Mouse (Mus musculus) forebrain, embryonic 13.5 days (tissue): ENCODE data around the gene Kansl1. TPM values are rescaled to one million over a fixed set of nuclear protein-coding genes. Genes with fewer than 3 reads are reported as not detected.
A peak's percentile ranks its signal among the peaks of the same experiment; 100 is the strongest.

Experiments
- ATAC-seq: fragments of 200-750 bp; cut with Nextera tagmentation; 2 replicates; pipeline ENCODE4 v1.8.0; 2017
- H3K27ac ChIP-seq: fragments of 300-500 bp; sonication (generic); 2 replicates; pipeline ENCODE4 v1.5.1; 2015; ENCODE audit warnings: inconsistent platforms, mild to moderate bottlenecking, moderate library complexity
- H3K27me3 ChIP-seq: fragments of 300-500 bp; sonication (generic); 2 replicates; pipeline ENCODE4 v1.6.1; 2015; ENCODE audit warnings: mild to moderate bottlenecking, inconsistent platforms
- H3K36me3 ChIP-seq: fragments of 300-500 bp; sonication (generic); 2 replicates; pipeline ENCODE4 v1.6.1; 2015; ENCODE audit warnings: mild to moderate bottlenecking, inconsistent platforms; ENCODE audit not compliant: poor library complexity, severe bottlenecking
- H3K4me1 ChIP-seq: fragments of 300-500 bp; sonication (generic); 2 replicates; pipeline ENCODE4 v1.6.1; 2015; ENCODE audit warnings: inconsistent platforms
- H3K4me2 ChIP-seq: fragments of 300-500 bp; sonication (generic); 2 replicates; pipeline ENCODE4 v1.6.1; 2015; ENCODE audit warnings: inconsistent platforms, mild to moderate bottlenecking, moderate library complexity
- H3K4me3 ChIP-seq: fragments of 300-500 bp; sonication (generic); 2 replicates; pipeline ENCODE4 v1.5.1; 2015; ENCODE audit warnings: mild to moderate bottlenecking, inconsistent platforms
- H3K9ac ChIP-seq: fragments of 300-500 bp; sonication (generic); 2 replicates; pipeline ENCODE4 v1.6.1; 2015; ENCODE audit warnings: mild to moderate bottlenecking, inconsistent platforms
- H3K9me3 ChIP-seq: fragments of 300-500 bp; sonication (generic); replicated peaks from 2 replicates; pipeline ENCODE4 v1.6.1; 2016; ENCODE audit warnings: inconsistent platforms
- WGBS: fragments of 180-500 bp; shearing (Covaris S2); methylation state at CpG from one replicate; pipeline ENCODE4 v1.1.7; 2015; 5-methylcytosine and 5-hydroxymethylcytosine counted together
- polyA plus RNA-seq: library from polyadenylated mRNA; unstranded; fragments of >200 nt; fragmentation: Nextera tagmentation; extraction: Ambion mirVana; gene quantifications from 2 replicates; pipeline ENCODE4 v1.2.1, GENCODE M21; 2015

Gene Kansl1
- polyA plus RNA-seq, 1 experiment from 2014 or later, result 26.1 TPM

DNA sequence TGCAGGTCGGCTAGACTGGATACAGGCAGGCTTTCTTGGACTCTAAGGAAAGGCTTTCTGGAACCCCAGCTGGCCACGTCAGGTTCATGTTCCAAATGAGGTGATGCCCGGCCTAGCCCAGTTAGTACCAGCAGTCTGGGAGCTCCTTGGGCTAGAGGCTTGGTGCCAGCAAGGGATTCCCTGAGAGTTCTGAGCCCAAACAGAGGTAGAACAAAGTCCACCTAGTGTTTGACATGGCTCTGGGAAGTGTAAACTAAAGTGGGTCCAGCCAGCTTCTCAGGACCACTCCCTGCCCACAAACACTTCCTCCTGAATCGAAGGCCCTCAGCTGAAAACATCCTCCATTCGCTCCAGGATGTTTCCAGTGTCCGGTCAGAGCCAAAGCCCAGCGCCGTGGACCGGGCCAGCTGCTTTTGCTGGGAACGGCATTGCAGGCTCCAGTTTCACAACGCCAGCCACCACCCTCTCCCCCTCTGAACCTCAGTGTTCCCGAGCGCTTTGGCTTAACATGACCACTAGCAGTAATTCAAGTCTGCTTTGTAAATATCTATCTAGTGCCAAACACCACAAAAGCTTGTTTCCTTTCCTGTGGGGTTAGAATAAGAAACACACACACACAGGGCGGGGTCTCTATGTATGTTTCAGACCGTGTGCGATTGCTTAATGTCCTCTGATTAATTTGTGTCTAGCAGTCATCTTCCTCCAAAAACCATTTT, 151.8 kb downstream of the Kansl1 start:
- Histone ChIP-seq H3K4me1 (peaks cover 17% of the 10 kb centered on the region), H3K36me3 (peaks cover 14% of the 10 kb centered on the region), H3K9me3 (no peaks in the 10 kb centered on the region), H3K9ac (no peak overlapping the region), H3K27me3 (0 out of 2 replicates have a peak, but pooled peaks cover 5% of the 10 kb centered on the region), H3K27ac (no peak overlapping the region), H3K4me3 (no peak overlapping the region), H3K4me2 (no peak overlapping the region)
- ATAC-seq, result no peak
- 77% methylated on average over 16 of the region's 16 CpGs for WGBS

DNA sequence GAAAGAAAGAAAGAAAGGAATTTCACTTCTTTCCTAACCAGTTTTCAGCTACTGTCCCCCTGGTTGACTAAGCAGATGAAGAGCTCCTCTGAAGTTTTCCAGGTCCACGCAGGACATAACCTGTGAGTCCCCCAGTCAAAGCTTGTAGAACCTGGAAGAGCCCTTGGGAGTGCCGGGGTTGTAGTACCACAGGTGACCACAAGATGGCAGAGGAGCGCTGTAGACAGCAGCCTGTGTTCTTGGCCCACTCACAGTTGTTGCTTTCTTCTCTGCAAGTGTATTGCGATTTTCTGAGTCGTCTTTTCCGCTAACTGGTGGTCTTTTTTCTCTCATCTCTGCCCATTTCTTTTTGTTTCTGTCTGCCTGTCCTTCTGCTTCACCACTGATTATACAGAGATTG, 153.0 kb downstream of the Kansl1 start:
- Histone ChIP-seq H3K36me3 (peaks cover 18% of the 10 kb centered on the region), H3K4me2 (no peak overlapping the region), H3K9ac (no peak overlapping the region), H3K27me3 (peaks cover 14% of the 10 kb centered on the region; the same call in 1 of the 2 replicates), H3K4me1 (peaks cover 17% of the 10 kb centered on the region), H3K9me3 (no peaks in the 10 kb centered on the region), H3K4me3 (no peak overlapping the region), H3K27ac (no peak overlapping the region)
- peak; percentile 61; the same call in 1 of the 2 replicates for ATAC-seq
- WGBS, result 5% methylated on average over 6 of the region's 6 CpGs

DNA sequence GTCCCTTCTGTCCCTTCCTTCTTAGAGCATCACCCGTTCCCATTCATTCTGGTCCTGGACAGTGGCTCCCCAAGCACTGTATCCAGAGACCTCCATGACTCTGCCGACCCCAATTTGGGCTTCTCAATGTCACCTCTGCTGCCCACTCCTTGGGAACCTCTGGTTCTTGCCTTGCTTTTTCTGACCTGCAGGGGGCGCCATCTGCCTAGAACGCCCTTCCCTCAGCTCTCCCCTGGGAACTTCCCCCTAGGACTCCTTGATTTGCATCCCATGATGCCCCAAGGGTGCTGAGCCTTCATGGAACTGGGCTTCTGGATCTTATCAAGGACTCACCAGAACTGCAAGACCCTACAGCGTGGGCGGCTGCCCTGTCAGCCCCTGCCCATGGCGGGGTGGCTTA, 157.0 kb downstream of the Kansl1 start:
- no peak for ATAC-seq
- H3K9me3 ChIP-seq, result no peaks in the 10 kb centered on the region
- 72% methylated on average over 7 of the region's 7 CpGs for WGBS
- no peaks in the 10 kb centered on the region for H3K4me1 ChIP-seq
- no peak overlapping the region for H3K4me2 ChIP-seq
- H3K4me3 ChIP-seq, result no peak overlapping the region
- H3K36me3 ChIP-seq, result peaks cover 18% of the 10 kb centered on the region
- H3K27ac ChIP-seq, result no peak overlapping the region
- peaks cover 28% of the 10 kb centered on the region for H3K27me3 ChIP-seq
- H3K9ac ChIP-seq, result no peak overlapping the region

DNA sequence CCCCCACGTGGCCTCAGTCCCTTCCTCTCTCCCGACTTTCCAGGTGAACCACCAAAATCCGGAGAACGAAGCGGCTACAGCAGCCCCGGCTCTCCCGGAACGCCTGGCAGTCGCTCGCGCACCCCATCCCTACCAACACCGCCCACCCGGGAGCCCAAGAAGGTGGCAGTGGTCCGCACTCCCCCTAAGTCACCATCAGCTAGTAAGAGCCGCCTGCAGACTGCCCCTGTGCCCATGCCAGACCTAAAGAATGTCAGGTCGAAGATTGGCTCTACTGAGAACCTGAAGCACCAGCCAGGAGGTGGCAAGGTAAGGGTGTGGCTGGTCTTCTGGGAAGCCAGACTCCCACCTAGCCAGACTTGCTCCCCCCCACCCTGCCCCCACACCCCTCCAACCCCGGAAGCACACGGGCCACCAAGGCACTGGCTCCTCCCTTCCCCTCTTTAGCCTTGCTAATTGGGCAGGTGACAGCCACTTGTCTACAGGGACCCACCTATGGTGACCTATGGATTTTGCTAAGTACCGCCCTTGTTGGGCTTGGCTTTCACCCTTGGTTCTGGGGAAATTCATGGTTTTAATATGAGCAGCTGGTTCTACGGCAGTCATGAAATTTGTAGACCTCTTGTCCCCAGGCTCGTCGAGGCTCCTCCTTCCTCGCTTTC, 158.3 kb downstream of the Kansl1 start:
- Histone ChIP-seq H3K27me3 (peaks cover 28% of the 10 kb centered on the region), H3K36me3 (peaks cover 20% of the 10 kb centered on the region), H3K4me1 (no peaks in the 10 kb centered on the region), H3K9ac (no peak overlapping the region), H3K9me3 (no peaks in the 10 kb centered on the region), H3K4me2 (no peak overlapping the region), H3K4me3 (no peak overlapping the region), H3K27ac (no peak overlapping the region)
- WGBS, result 17% methylated on average over 23 of the region's 23 CpGs
- ATAC-seq, result no peak

DNA sequence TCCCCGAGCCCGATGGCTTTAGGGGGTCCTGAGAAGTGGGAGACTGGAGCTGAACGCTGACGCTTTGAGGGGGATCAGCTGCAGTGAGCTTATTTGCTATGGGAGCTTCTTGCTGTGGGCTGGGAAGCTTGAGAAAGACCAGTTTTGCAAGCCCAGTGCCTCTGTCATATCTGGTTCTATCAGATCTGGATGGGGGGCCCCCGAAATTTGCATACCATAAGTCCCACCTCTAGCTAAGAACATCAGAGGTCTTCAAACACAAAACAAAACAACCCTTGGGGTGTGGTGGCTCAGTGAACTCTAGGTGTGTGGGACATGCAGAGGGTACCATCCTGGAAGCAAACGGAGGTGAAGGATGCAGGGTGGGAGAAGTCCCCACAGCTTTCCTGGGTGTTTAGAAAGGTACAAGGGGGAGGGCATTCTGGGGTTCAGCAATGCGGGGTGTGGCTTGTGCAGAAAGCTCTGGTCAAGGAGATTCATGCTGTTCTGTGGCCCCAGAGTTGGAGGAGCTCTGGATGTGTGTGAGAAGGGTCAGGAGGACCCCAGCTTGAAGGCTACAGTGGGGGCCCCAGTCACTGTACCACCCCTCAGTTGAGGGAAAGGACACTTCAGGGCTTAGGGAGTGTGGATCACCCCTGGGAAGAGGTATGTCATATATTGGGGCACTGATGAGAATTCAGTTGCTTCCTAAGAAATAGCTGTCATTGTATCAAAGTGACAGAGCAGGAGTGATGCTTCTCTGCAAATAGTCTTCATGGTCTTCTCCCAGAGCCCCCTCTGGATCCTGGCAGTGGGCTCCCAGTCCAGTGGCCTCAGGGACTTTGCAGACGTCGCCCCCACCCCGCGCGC, 159.1 kb downstream of the Kansl1 start:
- WGBS, result 44% methylated on average over 12 of the region's 12 CpGs
- ATAC-seq, result no peak
- Histone ChIP-seq H3K9me3 (no peaks in the 10 kb centered on the region), H3K4me3 (no peak overlapping the region), H3K4me1 (no peaks in the 10 kb centered on the region), H3K27ac (no peak overlapping the region), H3K27me3 (peaks cover 28% of the 10 kb centered on the region), H3K4me2 (no peak overlapping the region), H3K9ac (no peak overlapping the region), H3K36me3 (peaks cover 24% of the 10 kb centered on the region)

DNA sequence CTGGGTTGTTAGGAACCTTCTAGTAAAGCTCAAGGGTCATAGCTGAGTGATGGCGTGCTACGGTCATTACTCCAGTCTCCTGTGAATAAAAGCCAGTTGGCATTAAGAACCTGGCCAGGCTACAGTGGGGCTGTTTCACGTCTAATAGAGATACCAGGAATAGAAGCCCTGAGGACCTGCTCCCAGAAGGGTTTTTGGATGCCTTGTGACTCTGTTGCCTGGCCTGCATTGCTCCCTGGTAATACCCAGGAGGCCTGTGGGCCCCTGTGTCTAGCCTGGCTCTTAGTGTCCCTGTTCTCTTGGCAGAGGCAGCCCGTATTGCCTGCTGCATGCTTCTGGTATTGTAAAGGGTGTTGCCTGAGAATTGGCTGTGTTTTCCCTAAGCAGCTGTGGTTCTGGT, 161.5 kb downstream of the Kansl1 start:
- Histone ChIP-seq H3K9ac (no peak overlapping the region), H3K27ac (no peak overlapping the region), H3K4me1 (peaks cover 5% of the 10 kb centered on the region; the same call in 1 of the 2 replicates), H3K4me3 (no peak overlapping the region), H3K4me2 (no peak overlapping the region), H3K9me3 (no peaks in the 10 kb centered on the region), H3K27me3 (peaks cover 28% of the 10 kb centered on the region), H3K36me3 (peaks cover 15% of the 10 kb centered on the region)
- WGBS, result 77% methylated on average over 4 of the region's 4 CpGs
- no peak for ATAC-seq

DNA sequence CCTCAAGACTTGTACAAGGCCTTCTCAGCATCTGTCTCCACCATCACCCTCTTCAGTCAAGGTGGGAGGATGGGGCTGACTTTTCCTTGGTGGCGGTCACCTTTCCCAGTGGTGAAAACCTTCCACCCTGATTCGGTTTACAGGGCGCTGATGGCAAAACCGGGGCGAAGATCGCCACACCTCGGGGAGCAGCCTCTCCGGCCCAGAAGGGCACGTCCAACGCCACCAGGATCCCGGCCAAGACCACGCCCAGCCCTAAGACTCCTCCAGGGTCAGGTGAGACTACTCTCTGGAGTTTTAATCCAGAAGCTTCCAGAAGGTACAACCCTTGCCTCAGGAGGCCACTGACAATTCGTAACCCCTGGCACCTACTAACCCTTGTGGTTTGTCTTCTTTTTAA, 162.2 kb downstream of the Kansl1 start:
- H3K9me3 ChIP-seq, result no peaks in the 10 kb centered on the region
- H3K9ac ChIP-seq, result no peak overlapping the region
- H3K4me2 ChIP-seq, result no peak overlapping the region
- no peak for ATAC-seq
- WGBS, result 94% methylated on average over 13 of the region's 13 CpGs
- 0 out of 2 replicates have a peak, but pooled peaks cover 9% of the 10 kb centered on the region for H3K36me3 ChIP-seq
- peaks cover 23% of the 10 kb centered on the region for H3K27me3 ChIP-seq
- no peak overlapping the region for H3K4me3 ChIP-seq
- H3K27ac ChIP-seq, result no peak overlapping the region
- peaks cover 5% of the 10 kb centered on the region; the same call in 1 of the 2 replicates for H3K4me1 ChIP-seq

DNA sequence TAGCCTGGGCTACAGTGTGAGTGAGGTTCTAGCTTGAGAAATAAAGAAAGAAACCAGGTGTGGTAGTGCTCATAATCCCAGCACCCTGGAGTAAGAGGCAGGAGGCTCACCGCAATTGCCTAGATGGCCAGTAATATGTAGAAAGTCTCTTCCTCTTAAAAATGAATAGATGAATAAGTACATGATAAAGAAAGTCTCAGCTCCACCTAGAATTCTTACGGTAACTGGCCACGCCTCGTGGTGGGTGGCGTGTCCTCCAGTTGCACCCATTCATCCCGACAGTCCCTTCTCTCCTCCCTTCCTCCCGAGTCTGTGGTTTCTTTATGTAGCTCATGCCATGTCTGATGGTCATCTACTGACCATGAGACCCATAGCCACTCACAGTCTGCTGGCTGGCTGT, 162.9 kb downstream of the Kansl1 start:
- 0 out of 2 replicates have a peak, but pooled peaks cover 9% of the 10 kb centered on the region for H3K36me3 ChIP-seq
- ATAC-seq, result no peak
- WGBS, result 93% methylated on average over 7 of the region's 7 CpGs

DNA sequence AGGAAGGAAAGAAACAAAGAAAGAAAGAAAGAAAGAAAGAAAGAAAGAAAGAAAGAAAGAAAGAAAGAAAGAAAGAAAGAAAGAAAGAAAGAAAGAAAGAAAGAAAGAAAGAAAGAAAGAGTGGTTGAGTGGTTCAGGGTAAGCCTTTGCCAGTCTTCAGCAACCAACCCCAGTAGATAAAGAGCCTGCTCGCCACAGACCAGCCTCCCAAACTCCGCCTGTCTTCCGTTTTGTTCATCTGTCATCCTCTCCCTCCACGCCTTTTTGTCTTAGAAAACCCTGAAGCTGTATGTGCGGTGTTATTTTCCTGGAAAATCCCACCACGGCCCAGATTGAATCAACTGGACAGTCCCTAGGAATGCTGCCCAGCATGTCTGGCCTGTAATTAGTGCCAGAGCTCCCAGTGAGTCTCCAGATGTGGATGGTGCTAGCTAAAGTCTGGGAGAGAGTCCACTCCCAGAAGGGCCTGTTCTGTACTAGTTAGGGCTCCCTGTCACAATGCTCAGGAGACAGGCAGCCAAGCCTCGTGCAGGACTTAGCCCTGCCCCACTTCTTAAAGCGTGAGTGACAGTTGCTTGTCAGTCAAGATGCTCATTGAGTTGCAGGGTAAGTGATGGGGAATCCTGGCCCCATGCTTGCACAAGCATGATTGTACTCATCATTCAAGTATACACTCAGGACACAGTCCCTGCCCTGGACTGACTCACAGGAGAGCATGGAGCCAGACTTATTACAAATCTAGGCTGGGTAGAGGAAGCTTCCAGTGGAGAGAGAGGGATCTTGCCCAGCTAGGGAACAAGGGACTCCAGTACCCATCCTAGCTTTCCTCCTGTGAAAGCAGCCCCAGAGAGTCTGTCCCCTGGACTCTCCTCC, 165.3 kb downstream of the Kansl1 start:
- H3K9ac ChIP-seq, result 0 out of 2 replicates have a peak overlapping the region, but pooled peaks have one; percentile 12
- WGBS, result 56% methylated on average over 8 of the region's 8 CpGs
- H3K27ac ChIP-seq, result no peak overlapping the region
- no peak for ATAC-seq
- peaks cover 26% of the 10 kb centered on the region for H3K36me3 ChIP-seq
- H3K9me3 ChIP-seq, result no peaks in the 10 kb centered on the region
- no peak overlapping the region for H3K4me2 ChIP-seq
- no peaks in the 10 kb centered on the region for H3K27me3 ChIP-seq
- H3K4me3 ChIP-seq, result no peak overlapping the region
- H3K4me1 ChIP-seq, result peaks cover 5% of the 10 kb centered on the region; the same call in 1 of the 2 replicates

More for the DNA sequence above, 162.9 kb downstream of the Kansl1 start:
- Histone ChIP-seq H3K9ac (no peak overlapping the region), H3K4me2 (no peak overlapping the region), H3K4me3 (no peak overlapping the region), H3K9me3 (no peaks in the 10 kb centered on the region), H3K27ac (no peak overlapping the region), H3K4me1 (peaks cover 5% of the 10 kb centered on the region; the same call in 1 of the 2 replicates), H3K27me3 (peaks cover 18% of the 10 kb centered on the region)

DNA sequence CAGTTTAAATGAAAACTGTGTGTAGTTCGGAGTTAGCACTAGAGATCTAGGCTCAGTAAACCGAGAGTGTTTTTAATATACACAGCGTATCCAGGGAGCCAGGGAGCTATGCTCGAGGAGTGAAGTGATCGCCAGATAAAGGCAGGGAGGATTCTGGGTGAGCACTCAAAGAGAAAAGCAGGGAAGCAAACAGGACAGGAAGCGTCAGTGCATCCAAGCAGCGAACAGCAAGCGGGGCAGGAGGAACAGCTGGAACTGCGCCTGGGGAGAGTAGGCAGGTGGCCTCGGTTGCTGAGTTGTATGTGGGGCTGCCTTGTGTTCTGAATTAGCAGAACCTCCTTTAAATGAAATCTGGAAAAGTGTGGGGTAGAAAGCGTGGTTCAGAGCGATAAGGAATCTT, 166.0 kb downstream of the Kansl1 start:
- Histone ChIP-seq H3K9ac (no peak overlapping the region), H3K36me3 (peaks cover 27% of the 10 kb centered on the region), H3K4me3 (no peak overlapping the region), H3K4me1 (peaks cover 5% of the 10 kb centered on the region; the same call in 1 of the 2 replicates), H3K27ac (no peak overlapping the region), H3K9me3 (no peaks in the 10 kb centered on the region), H3K27me3 (no peaks in the 10 kb centered on the region), H3K4me2 (no peak overlapping the region)
- WGBS, result 59% methylated on average over 12 of the region's 12 CpGs
- ATAC-seq, result no peak

DNA sequence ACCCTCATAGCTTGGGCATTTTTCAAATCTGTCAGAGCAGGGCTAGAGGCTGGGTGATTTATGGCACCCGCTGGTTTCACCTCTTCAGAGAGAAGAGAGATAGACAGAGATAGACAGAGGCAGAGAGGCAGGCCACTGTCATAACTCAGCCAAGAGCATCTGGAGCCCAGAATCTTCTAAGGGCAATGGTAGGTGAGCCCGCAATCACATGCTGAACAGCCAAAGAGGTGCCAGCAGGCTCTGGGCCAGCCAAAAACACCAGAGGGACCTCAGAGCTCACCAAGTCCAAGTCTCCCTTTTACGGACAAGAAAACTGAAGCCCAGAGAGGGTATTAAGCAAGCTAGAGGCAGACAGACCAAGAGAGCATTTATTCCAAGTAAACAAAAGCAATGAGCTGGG, 171.0 kb downstream of the Kansl1 start:
- ATAC-seq, result no peak
- WGBS, result 89% methylated on average over 3 of the region's 3 CpGs
- Histone ChIP-seq H3K27me3 (no peaks in the 10 kb centered on the region), H3K27ac (no peak overlapping the region), H3K4me3 (no peak overlapping the region), H3K4me2 (no peak overlapping the region), H3K36me3 (peaks cover 22% of the 10 kb centered on the region), H3K4me1 (peaks cover 4% of the 10 kb centered on the region; the same call in 1 of the 2 replicates), H3K9me3 (no peaks in the 10 kb centered on the region), H3K9ac (no peak overlapping the region)
